Mouse (Mus musculus) lung, postnatal 0 days (tissue): ENCODE measurements around the gene Mindy4. TPM values are rescaled to one million over a fixed set of nuclear protein-coding genes. Genes with fewer than 3 reads are reported as not detected.

Source experiments
- ATAC-seq: fragments of 200-750 bp; cut with Nextera tagmentation; 2 replicates; pipeline ENCODE4 v1.8.0; 2017; ENCODE audit warnings: moderate library complexity
- DNase-seq: peaks from one replicate; pipeline ENCODE4 v3.0.0-alpha.2; 2016; ENCODE audit warnings: low spot score
- H3K27ac ChIP-seq: fragments of 300-500 bp; sonication (generic); 2 replicates; pipeline ENCODE4 v1.5.1; 2014; ENCODE audit warnings: antibody characterized with exemption, mild to moderate bottlenecking, low read length, mixed read lengths
- H3K27me3 ChIP-seq: fragments of 300-500 bp; sonication (generic); replicated peaks from 2 replicates; pipeline ENCODE4 v1.6.1; 2014; ENCODE audit warnings: low read length, mixed read lengths; ENCODE audit not compliant: insufficient read depth
- H3K36me3 ChIP-seq: fragments of 300-500 bp; sonication (generic); 2 replicates; pipeline ENCODE4 v1.6.1; 2014; ENCODE audit warnings: low read length, mixed read lengths; ENCODE audit not compliant: insufficient read depth
- H3K4me1 ChIP-seq: fragments of 300-500 bp; sonication (generic); 2 replicates; pipeline ENCODE4 v1.6.1; 2014; ENCODE audit warnings: antibody characterized with exemption, low read depth, low read length, mixed read lengths; ENCODE audit not compliant: insufficient read depth
- H3K4me2 ChIP-seq: fragments of 300-500 bp; sonication (generic); replicated peaks from 2 replicates; pipeline ENCODE4 v1.6.1; 2014; ENCODE audit warnings: low read depth, mild to moderate bottlenecking, low read length, moderate library complexity, mixed read lengths
- H3K4me3 ChIP-seq: fragments of 300-500 bp; sonication (generic); 2 replicates; pipeline ENCODE4 v1.5.1; 2014; ENCODE audit warnings: low read depth, low read length
- H3K9ac ChIP-seq: fragments of 300-500 bp; sonication (generic); replicated peaks from 2 replicates; pipeline ENCODE4 v1.6.1; 2014; ENCODE audit warnings: low read depth, mild to moderate bottlenecking
- H3K9me3 ChIP-seq: fragments of 300-500 bp; sonication (generic); 2 replicates; pipeline ENCODE4 v1.6.1; 2016; ENCODE audit warnings: low read length, mixed read lengths
- CTCF ChIP-seq: IDR thresholded peaks from 2 replicates; pipeline ENCODE4 v1.5.1; 2016; ENCODE audit warnings: antibody characterized with exemption, mild to moderate bottlenecking
- EP300 ChIP-seq: IDR thresholded peaks from 2 replicates; pipeline ENCODE4 v1.6.1; 2016; ENCODE audit warnings: antibody characterized with exemption, mild to moderate bottlenecking, control low read depth
- WGBS: fragments of 180-500 bp; shearing (Covaris S2); extraction: QIAGEN DNeasy Blood & Tissue Kit; methylation state at CpG from one replicate; pipeline ENCODE4 v1.1.7; 2014; 5-methylcytosine and 5-hydroxymethylcytosine counted together
- polyA plus RNA-seq: library from polyadenylated mRNA; unstranded; fragments of >200 nt; fragmentation: Nextera tagmentation; extraction: Ambion mirVana; gene quantifications from 2 replicates; pipeline ENCODE4 v1.2.1, GENCODE M21; 2015

Gene Mindy4
- polyA plus RNA-seq, 1 experiment from 2014 or later: 14.4 TPM

- H3K4me3 ChIP-seq: no peak overlapping the region
- no peaks in the 10 kb centered on the region for H3K4me1 ChIP-seq
- H3K27me3 ChIP-seq: no peaks in the 10 kb centered on the region
- H3K27ac ChIP-seq: no peak overlapping the region
- H3K36me3 ChIP-seq: no peaks in the 10 kb centered on the region
- no peak overlapping the region for H3K9ac ChIP-seq
- H3K9me3 ChIP-seq: no peaks in the 10 kb centered on the region
- ATAC-seq (no peak), DNase-seq (no peak)
- TF ChIP-seq CTCF (no peak), EP300 (no peak)
- 87% methylated on average over 9 of the region's 9 CpGs for WGBS
- H3K4me2 ChIP-seq: no peak overlapping the region
Observed at GRCm38 (mm10) chr6:55218232-55218631, 15.0 kb downstream of the Mindy4 start.

GRCm38 (mm10) chr6:55223986-55224385, 20.8 kb downstream of the Mindy4 start:
- no peaks in the 10 kb centered on the region for H3K4me1 ChIP-seq
- H3K4me3 ChIP-seq: no peak overlapping the region
- ATAC-seq (no peak), DNase-seq (no peak)
- H3K9ac ChIP-seq: no peak overlapping the region
- no peaks in the 10 kb centered on the region for H3K27me3 ChIP-seq
- 93% methylated on average over 8 of the region's 8 CpGs for WGBS
- H3K9me3 ChIP-seq: no peaks in the 10 kb centered on the region
- no peaks in the 10 kb centered on the region for H3K36me3 ChIP-seq
- H3K27ac ChIP-seq: no peak overlapping the region
- H3K4me2 ChIP-seq: no peak overlapping the region
- TF ChIP-seq CTCF: no peak
- no peak for TF ChIP-seq EP300

- Histone ChIP-seq H3K27ac (peak overlapping the region; percentile 4; the same call in 1 of the 2 replicates), H3K27me3 (no peaks in the 10 kb centered on the region), H3K36me3 (no peaks in the 10 kb centered on the region), H3K4me3 (no peak overlapping the region), H3K4me2 (no peak overlapping the region), H3K9ac (no peak overlapping the region), H3K4me1 (peaks cover 5% of the 10 kb centered on the region), H3K9me3 (no peaks in the 10 kb centered on the region)
- DNase-seq (peak; percentile 66), ATAC-seq (peak; percentile 75)
- TF ChIP-seq EP300 (no peak; the same call in 1 of the 2 replicates), CTCF (no peak)
- WGBS: 61% methylated on average over 8 of the region's 8 CpGs
Observed at GRCm38 (mm10) chr6:55230048-55230447, 26.9 kb downstream of the Mindy4 start.

- Histone ChIP-seq H3K4me3 (no peak overlapping the region), H3K9me3 (no peaks in the 10 kb centered on the region), H3K36me3 (no peaks in the 10 kb centered on the region), H3K4me1 (peaks cover 17% of the 10 kb centered on the region), H3K4me2 (no peak overlapping the region), H3K27ac (no peak overlapping the region), H3K27me3 (no peaks in the 10 kb centered on the region), H3K9ac (no peak overlapping the region)
- DNase-seq: no peak
- TF ChIP-seq EP300 (no peak), CTCF (no peak)
- WGBS: 86% methylated on average over 7 of the region's 7 CpGs
- ATAC-seq: no peak
Observed at GRCm38 (mm10) chr6:55232101-55232500, 28.9 kb downstream of the Mindy4 start.

GRCm38 (mm10) chr6:55232524-55233264, 29.5 kb downstream of the Mindy4 start:
- WGBS: 45% methylated on average over 3 of the region's 3 CpGs
- Histone ChIP-seq H3K9me3 (no peaks in the 10 kb centered on the region), H3K27ac (no peak overlapping the region), H3K36me3 (no peaks in the 10 kb centered on the region), H3K9ac (no peak overlapping the region), H3K4me2 (no peak overlapping the region), H3K4me1 (peaks cover 17% of the 10 kb centered on the region), H3K27me3 (no peaks in the 10 kb centered on the region), H3K4me3 (no peak overlapping the region)
- ATAC-seq: peak; percentile 43; the same call in 1 of the 2 replicates
- peak; percentile 92 for TF ChIP-seq CTCF
- 0 out of 2 replicates have a peak, but pooled peaks have one; percentile 31 for TF ChIP-seq EP300
- DNase-seq: peak; percentile 91

GRCm38 (mm10) chr6:55233326-55233725, 30.1 kb downstream of the Mindy4 start:
- H3K4me2 ChIP-seq: no peak overlapping the region
- no peaks in the 10 kb centered on the region for H3K36me3 ChIP-seq
- no peak overlapping the region for H3K4me3 ChIP-seq
- H3K27me3 ChIP-seq: no peaks in the 10 kb centered on the region
- H3K27ac ChIP-seq: no peak overlapping the region
- H3K9ac ChIP-seq: no peak overlapping the region
- no peak for DNase-seq
- WGBS: 98% methylated on average over 5 of the region's 5 CpGs
- peaks cover 17% of the 10 kb centered on the region for H3K4me1 ChIP-seq
- TF ChIP-seq CTCF (no peak), EP300 (no peak)
- ATAC-seq: no peak
- no peaks in the 10 kb centered on the region for H3K9me3 ChIP-seq
